Mouse (Mus musculus): ENCODE results near the gene Cmc1. TPM values are rescaled to one million over a fixed set of nuclear protein-coding genes. Genes with fewer than 3 reads are reported as not detected.
A peak's percentile ranks its signal among the peaks of the same experiment; 100 is the strongest.

Cmc1 gene
- polyA plus RNA-seq, 1 experiment from 2014 or later, result 54.2 TPM

- no peak overlapping the region for H3K4me2 ChIP-seq (replicated peaks; ENCODE audit: low read depth, low read length)
- no peak overlapping the region for H3K27ac ChIP-seq (ENCODE audit: low read length)
- H3K9ac ChIP-seq (replicated peaks; ENCODE audit: low read depth, low read length), result no peak overlapping the region
- no peak overlapping the region for H3K4me3 ChIP-seq (ENCODE audit: low read depth, low read length)
- no peaks in the 10 kb centered on the region for H3K9me3 ChIP-seq (ENCODE audit: control insufficient read depth, low read depth, low read length)
- no peaks in the 10 kb centered on the region for H3K36me3 ChIP-seq (ENCODE audit: control insufficient read depth, insufficient read depth, low read length)
- no peaks in the 10 kb centered on the region for H3K4me1 ChIP-seq (ENCODE audit: control insufficient read depth, insufficient read depth, low read length)
- 92% methylated on average over 2 of the region's 2 CpGs for WGBS
- ATAC-seq (ENCODE audit: insufficient number of reproducible peaks, insufficient read depth, low FRiP score, low read depth), result no peak
- no peaks in the 10 kb centered on the region for H3K27me3 ChIP-seq (ENCODE audit: control insufficient read depth, insufficient read depth, low read length)
Measured at GRCm38 (mm10) chr9:118101802-118102201, 48.2 kb downstream of the Cmc1 start.

GRCm38 (mm10) chr9:118100484-118100883, 49.5 kb downstream of the Cmc1 start:
- Histone ChIP-seq H3K4me1 (ENCODE audit: control insufficient read depth, insufficient read depth, low read length) (no peaks in the 10 kb centered on the region), H3K9ac (replicated peaks; ENCODE audit: low read depth, low read length) (no peak overlapping the region), H3K9me3 (ENCODE audit: control insufficient read depth, low read depth, low read length) (no peaks in the 10 kb centered on the region), H3K27me3 (ENCODE audit: control insufficient read depth, insufficient read depth, low read length) (no peaks in the 10 kb centered on the region), H3K27ac (ENCODE audit: low read length) (no peak overlapping the region), H3K4me3 (ENCODE audit: low read depth, low read length) (no peak overlapping the region), H3K4me2 (replicated peaks; ENCODE audit: low read depth, low read length) (no peak overlapping the region), H3K36me3 (ENCODE audit: control insufficient read depth, insufficient read depth, low read length) (no peaks in the 10 kb centered on the region)
- no peak for ATAC-seq (ENCODE audit: insufficient number of reproducible peaks, insufficient read depth, low FRiP score, low read depth)
- WGBS, result 94% methylated on average over 2 of the region's 2 CpGs

DNA sequence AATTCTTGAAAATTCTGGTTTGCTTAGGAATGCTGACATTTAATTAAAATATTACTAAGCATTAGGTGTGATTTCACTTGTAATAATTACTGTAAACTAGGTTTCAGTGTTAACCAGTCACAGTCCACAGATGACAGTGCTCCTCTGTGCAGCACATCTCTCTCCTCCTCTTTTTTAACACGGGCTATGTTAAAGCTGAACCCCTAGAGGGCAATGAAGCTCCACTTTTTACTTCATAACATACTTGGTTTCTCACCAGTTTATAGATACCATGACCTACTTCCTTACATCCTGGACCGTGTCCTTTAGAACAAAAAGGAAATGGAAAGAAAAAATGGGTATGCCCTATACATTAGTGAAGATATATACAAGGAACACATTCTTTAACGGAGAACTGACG, 50.6 kb downstream of the Cmc1 start:
- Histone ChIP-seq H3K36me3 (ENCODE audit: control insufficient read depth, insufficient read depth, low read length) (no peaks in the 10 kb centered on the region), H3K27ac (ENCODE audit: low read length) (no peak overlapping the region), H3K9me3 (ENCODE audit: control insufficient read depth, low read depth, low read length) (no peaks in the 10 kb centered on the region), H3K27me3 (ENCODE audit: control insufficient read depth, insufficient read depth, low read length) (no peaks in the 10 kb centered on the region), H3K9ac (replicated peaks; ENCODE audit: low read depth, low read length) (no peak overlapping the region), H3K4me1 (ENCODE audit: control insufficient read depth, insufficient read depth, low read length) (no peaks in the 10 kb centered on the region), H3K4me2 (replicated peaks; ENCODE audit: low read depth, low read length) (no peak overlapping the region), H3K4me3 (ENCODE audit: low read depth, low read length) (no peak overlapping the region)
- no peak for ATAC-seq (ENCODE audit: insufficient number of reproducible peaks, insufficient read depth, low FRiP score, low read depth)
- WGBS, result 45% methylated on average over 4 of the region's 4 CpGs

GRCm38 (mm10) chr9:118083834-118084233, 66.1 kb downstream of the Cmc1 start:
- Histone ChIP-seq H3K27ac (ENCODE audit: low read length) (no peak overlapping the region), H3K4me1 (ENCODE audit: control insufficient read depth, insufficient read depth, low read length) (0 out of 2 replicates have a peak, but pooled peaks cover 5% of the 10 kb centered on the region), H3K36me3 (ENCODE audit: control insufficient read depth, insufficient read depth, low read length) (no peaks in the 10 kb centered on the region), H3K27me3 (ENCODE audit: control insufficient read depth, insufficient read depth, low read length) (no peaks in the 10 kb centered on the region), H3K4me3 (ENCODE audit: low read depth, low read length) (no peak overlapping the region), H3K9ac (replicated peaks; ENCODE audit: low read depth, low read length) (no peak overlapping the region), H3K9me3 (ENCODE audit: control insufficient read depth, low read depth, low read length) (no peaks in the 10 kb centered on the region), H3K4me2 (replicated peaks; ENCODE audit: low read depth, low read length) (no peak overlapping the region)
- WGBS, result 79% methylated on average over 4 of the region's 4 CpGs
- ATAC-seq (ENCODE audit: insufficient number of reproducible peaks, insufficient read depth, low FRiP score, low read depth), result no peak

- Histone ChIP-seq H3K9me3 (ENCODE audit: control insufficient read depth, low read depth, low read length) (no peaks in the 10 kb centered on the region), H3K27me3 (ENCODE audit: control insufficient read depth, insufficient read depth, low read length) (no peaks in the 10 kb centered on the region), H3K4me3 (ENCODE audit: low read depth, low read length) (peak overlapping the region; percentile 22), H3K36me3 (ENCODE audit: control insufficient read depth, insufficient read depth, low read length) (no peaks in the 10 kb centered on the region), H3K9ac (replicated peaks; ENCODE audit: low read depth, low read length) (no peak overlapping the region), H3K4me1 (ENCODE audit: control insufficient read depth, insufficient read depth, low read length) (0 out of 2 replicates have a peak, but pooled peaks cover 5% of the 10 kb centered on the region), H3K27ac (ENCODE audit: low read length) (no peak overlapping the region), H3K4me2 (replicated peaks; ENCODE audit: low read depth, low read length) (peak overlapping the region; percentile 46)
- ATAC-seq (ENCODE audit: insufficient number of reproducible peaks, insufficient read depth, low FRiP score, low read depth), result peak; percentile 53; the same call in 1 of the 2 replicates
- WGBS, result 24% methylated on average over 22 of the region's 22 CpGs
Measured at GRCm38 (mm10) chr9:118082575-118083431, 67.2 kb downstream of the Cmc1 start.

- no peak overlapping the region for H3K27ac ChIP-seq (ENCODE audit: low read length)
- no peaks in the 10 kb centered on the region for H3K4me1 ChIP-seq (ENCODE audit: control insufficient read depth, insufficient read depth, low read length)
- H3K9ac ChIP-seq (replicated peaks; ENCODE audit: low read depth, low read length), result no peak overlapping the region
- ATAC-seq (ENCODE audit: insufficient number of reproducible peaks, insufficient read depth, low FRiP score, low read depth), result no peak
- H3K36me3 ChIP-seq (ENCODE audit: control insufficient read depth, insufficient read depth, low read length), result peaks cover 3% of the 10 kb centered on the region; the same call in 1 of the 2 replicates
- no peaks in the 10 kb centered on the region for H3K27me3 ChIP-seq (ENCODE audit: control insufficient read depth, insufficient read depth, low read length)
- no peak overlapping the region for H3K4me3 ChIP-seq (ENCODE audit: low read depth, low read length)
- WGBS, result 93% methylated on average over 3 of the region's 3 CpGs
- no peaks in the 10 kb centered on the region for H3K9me3 ChIP-seq (ENCODE audit: control insufficient read depth, low read depth, low read length)
- no peak overlapping the region for H3K4me2 ChIP-seq (replicated peaks; ENCODE audit: low read depth, low read length)
Measured at GRCm38 (mm10) chr9:118073358-118073757, 76.6 kb downstream of the Cmc1 start.

GRCm38 (mm10) chr9:118072101-118072500, 77.9 kb downstream of the Cmc1 start:
- H3K9me3 ChIP-seq (ENCODE audit: control insufficient read depth, low read depth, low read length), result no peaks in the 10 kb centered on the region
- H3K4me3 ChIP-seq (ENCODE audit: low read depth, low read length), result no peak overlapping the region
- H3K27me3 ChIP-seq (ENCODE audit: control insufficient read depth, insufficient read depth, low read length), result no peaks in the 10 kb centered on the region
- no peak overlapping the region for H3K27ac ChIP-seq (ENCODE audit: low read length)
- peaks cover 5% of the 10 kb centered on the region; the same call in 1 of the 2 replicates for H3K36me3 ChIP-seq (ENCODE audit: control insufficient read depth, insufficient read depth, low read length)
- no peak overlapping the region for H3K4me2 ChIP-seq (replicated peaks; ENCODE audit: low read depth, low read length)
- no peak overlapping the region for H3K9ac ChIP-seq (replicated peaks; ENCODE audit: low read depth, low read length)
- WGBS, result 78% methylated on average over 5 of the region's 5 CpGs
- ATAC-seq (ENCODE audit: insufficient number of reproducible peaks, insufficient read depth, low FRiP score, low read depth), result no peak
- H3K4me1 ChIP-seq (ENCODE audit: control insufficient read depth, insufficient read depth, low read length), result no peaks in the 10 kb centered on the region

DNA sequence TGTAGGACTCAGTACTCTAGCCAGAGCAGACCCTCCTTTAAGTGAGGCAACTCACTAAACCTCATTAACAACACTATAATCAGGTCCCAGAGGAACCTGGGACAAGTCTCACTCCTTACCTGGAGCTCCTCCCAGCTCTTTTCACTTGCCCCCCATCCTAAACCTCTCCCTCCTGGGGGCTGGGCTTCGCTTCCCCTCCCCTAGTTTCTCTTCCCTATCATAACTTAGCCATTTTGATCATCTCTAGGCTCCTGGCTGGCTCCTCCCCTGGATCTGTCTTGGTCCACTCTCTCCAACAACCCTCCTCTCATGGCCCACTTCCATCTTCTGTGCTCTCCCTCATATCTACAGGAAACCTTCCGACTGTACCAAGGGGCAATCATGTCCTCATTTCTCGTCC, 78.6 kb downstream of the Cmc1 start:
- no peak overlapping the region for H3K4me2 ChIP-seq (replicated peaks; ENCODE audit: low read depth, low read length)
- H3K27ac ChIP-seq (ENCODE audit: low read length), result no peak overlapping the region
- H3K36me3 ChIP-seq (ENCODE audit: control insufficient read depth, insufficient read depth, low read length), result peaks cover 5% of the 10 kb centered on the region; the same call in 1 of the 2 replicates
- no peaks in the 10 kb centered on the region for H3K27me3 ChIP-seq (ENCODE audit: control insufficient read depth, insufficient read depth, low read length)
- WGBS, result 85% methylated on average over 3 of the region's 3 CpGs
- no peak overlapping the region for H3K4me3 ChIP-seq (ENCODE audit: low read depth, low read length)
- H3K4me1 ChIP-seq (ENCODE audit: control insufficient read depth, insufficient read depth, low read length), result no peaks in the 10 kb centered on the region
- ATAC-seq (ENCODE audit: insufficient number of reproducible peaks, insufficient read depth, low FRiP score, low read depth), result no peak
- no peaks in the 10 kb centered on the region for H3K9me3 ChIP-seq (ENCODE audit: control insufficient read depth, low read depth, low read length)
- no peak overlapping the region for H3K9ac ChIP-seq (replicated peaks; ENCODE audit: low read depth, low read length)

Data from stomach, embryonic 14.5 days (tissue).